Mouse (Mus musculus): Measurements from ENCODE around the gene Map3k20. TPM values are rescaled to one million over a fixed set of nuclear protein-coding genes. Genes with fewer than 3 reads are reported as not detected.

Map3k20 gene
- total RNA-seq, 1 experiment = 20.3 TPM

GRCm38 (mm10) chr2:72427288-72427687, 141.9 kb downstream of the Map3k20 start:
- no peaks in the 10 kb centered on the region for H3K9me3 ChIP-seq (ENCODE audit: control insufficient read depth, insufficient read depth, low read depth, low read length)
- H3K4me3 ChIP-seq (ENCODE audit: insufficient read depth in 1 of 2, low read depth in 1 of 2, low read length in 2 of 2, poor library complexity in 1 of 2, severe bottlenecking in 1 of 2) = no peak overlapping the region
- H3K9ac ChIP-seq (ENCODE audit: insufficient read depth, low read depth, low read length, poor library complexity, severe bottlenecking) = no peak overlapping the region
- no peaks in the 10 kb centered on the region for H3K4me1 ChIP-seq (ENCODE audit: control insufficient read depth in 2 of 2, insufficient read depth in 2 of 2, low read length in 2 of 2, poor library complexity in 1 of 2)
- in situ Hi-C loops (cut with MboI; ENCODE audit: low sequenced_read_pairs in 2 of 2, unreplicated experiment in 2 of 2) = no loop called here
- H3K27ac ChIP-seq (ENCODE audit: insufficient read depth, low read depth, low read length, poor library complexity, severe bottlenecking) = no peak overlapping the region
- H3K36me3 ChIP-seq (ENCODE audit: control insufficient read depth, insufficient read depth, low read length, poor library complexity, severe bottlenecking) = no peaks in the 10 kb centered on the region
- TF ChIP-seq CHD2 (IDR thresholded peaks at IDR 0.05; ENCODE audit: low read depth, low read length) (no peak), ZNF384 (IDR thresholded peaks at IDR 0.05; ENCODE audit: low read depth, low read length) (no peak), HCFC1 (IDR thresholded peaks at IDR 0.05; ENCODE audit: borderline replicate concordance, insufficient read depth, low read length) (no peak), ZC3H11A (IDR thresholded peaks at IDR 0.05; ENCODE audit: borderline replicate concordance, low read depth, low read length) (no peak), MAFK (IDR thresholded peaks at IDR 0.05; ENCODE audit: insufficient read depth, low read depth, low read length) (no peak)
- DNase-seq (ENCODE audit: low read depth, low spot score) = no peak

- Histone ChIP-seq H3K36me3 (ENCODE audit: control insufficient read depth, insufficient read depth, low read length, poor library complexity, severe bottlenecking) (no peaks in the 10 kb centered on the region), H3K9ac (ENCODE audit: insufficient read depth, low read depth, low read length, poor library complexity, severe bottlenecking) (no peak overlapping the region), H3K4me3 (ENCODE audit: insufficient read depth in 1 of 2, low read depth in 1 of 2, low read length in 2 of 2, poor library complexity in 1 of 2, severe bottlenecking in 1 of 2) (no peak overlapping the region), H3K27ac (ENCODE audit: insufficient read depth, low read depth, low read length, poor library complexity, severe bottlenecking) (no peak overlapping the region), H3K9me3 (ENCODE audit: control insufficient read depth, insufficient read depth, low read depth, low read length) (no peaks in the 10 kb centered on the region), H3K4me1 (ENCODE audit: control insufficient read depth in 2 of 2, insufficient read depth in 2 of 2, low read length in 2 of 2, poor library complexity in 1 of 2) (no peaks in the 10 kb centered on the region)
- in situ Hi-C loops (cut with MboI; ENCODE audit: low sequenced_read_pairs in 2 of 2, unreplicated experiment in 2 of 2) = no loop called here
- TF ChIP-seq HCFC1 (IDR thresholded peaks at IDR 0.05; ENCODE audit: borderline replicate concordance, insufficient read depth, low read length) (no peak), MAFK (IDR thresholded peaks at IDR 0.05; ENCODE audit: insufficient read depth, low read depth, low read length) (no peak), ZNF384 (IDR thresholded peaks at IDR 0.05; ENCODE audit: low read depth, low read length) (no peak), CHD2 (IDR thresholded peaks at IDR 0.05; ENCODE audit: low read depth, low read length) (no peak), ZC3H11A (IDR thresholded peaks at IDR 0.05; ENCODE audit: borderline replicate concordance, low read depth, low read length) (no peak)
- DNase-seq (ENCODE audit: low read depth, low spot score) = no peak
Measured at GRCm38 (mm10) chr2:72438941-72439533, 153.6 kb downstream of the Map3k20 start.

GRCm38 (mm10) chr2:72441010-72441409, 155.6 kb downstream of the Map3k20 start:
- H3K36me3 ChIP-seq (ENCODE audit: control insufficient read depth, insufficient read depth, low read length, poor library complexity, severe bottlenecking) = no peaks in the 10 kb centered on the region
- no peak overlapping the region for H3K9ac ChIP-seq (ENCODE audit: insufficient read depth, low read depth, low read length, poor library complexity, severe bottlenecking)
- in situ Hi-C loops (cut with MboI; ENCODE audit: low sequenced_read_pairs in 2 of 2, unreplicated experiment in 2 of 2) = no loop called here
- no peaks in the 10 kb centered on the region; a peak in 1 of 4 replicates for H3K4me1 ChIP-seq (ENCODE audit: control insufficient read depth in 2 of 2, insufficient read depth in 2 of 2, low read length in 2 of 2, poor library complexity in 1 of 2)
- H3K27ac ChIP-seq (ENCODE audit: insufficient read depth, low read depth, low read length, poor library complexity, severe bottlenecking) = no peak overlapping the region
- DNase-seq (ENCODE audit: low read depth, low spot score) = no peak
- H3K9me3 ChIP-seq (ENCODE audit: control insufficient read depth, insufficient read depth, low read depth, low read length) = no peaks in the 10 kb centered on the region
- no peak overlapping the region for H3K4me3 ChIP-seq (ENCODE audit: insufficient read depth in 1 of 2, low read depth in 1 of 2, low read length in 2 of 2, poor library complexity in 1 of 2, severe bottlenecking in 1 of 2)
- no peak for TF ChIP-seq HCFC1 (IDR thresholded peaks at IDR 0.05; ENCODE audit: borderline replicate concordance, insufficient read depth, low read length)
- no peak for TF ChIP-seq MAFK (IDR thresholded peaks at IDR 0.05; ENCODE audit: insufficient read depth, low read depth, low read length)
- no peak for TF ChIP-seq ZNF384 (IDR thresholded peaks at IDR 0.05; ENCODE audit: low read depth, low read length)
- TF ChIP-seq CHD2 (IDR thresholded peaks at IDR 0.05; ENCODE audit: low read depth, low read length) = no peak
- TF ChIP-seq ZC3H11A (IDR thresholded peaks at IDR 0.05; ENCODE audit: borderline replicate concordance, low read depth, low read length) = no peak

DNA sequence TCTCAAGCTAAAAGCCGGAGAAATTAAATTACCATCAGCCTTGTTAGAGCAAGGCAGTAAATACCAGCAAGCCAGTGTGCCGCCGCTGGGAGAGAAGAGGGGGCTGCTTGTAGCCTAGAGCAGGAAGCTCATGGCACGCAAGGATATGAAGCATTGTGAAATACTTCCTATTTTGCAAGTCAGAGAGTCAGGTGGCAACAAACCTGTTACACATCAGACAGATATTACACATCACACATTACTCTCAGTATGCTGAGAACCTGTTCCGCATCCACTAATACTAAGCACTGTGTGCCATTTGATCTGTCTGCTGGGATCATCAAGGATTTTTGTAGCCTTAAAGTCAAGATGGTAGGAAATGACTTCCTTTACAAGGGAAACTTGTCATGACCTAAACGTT, 157.4 kb downstream of the Map3k20 start:
- no peak for DNase-seq (ENCODE audit: low read depth, low spot score)
- Histone ChIP-seq H3K4me3 (ENCODE audit: insufficient read depth in 1 of 2, low read depth in 1 of 2, low read length in 2 of 2, poor library complexity in 1 of 2, severe bottlenecking in 1 of 2) (no peak overlapping the region), H3K4me1 (ENCODE audit: control insufficient read depth in 2 of 2, insufficient read depth in 2 of 2, low read length in 2 of 2, poor library complexity in 1 of 2) (peaks cover 2 to 10% of the 10 kb centered on the region in 2 experiments; a peak in 3 of 4 replicates), H3K9ac (ENCODE audit: insufficient read depth, low read depth, low read length, poor library complexity, severe bottlenecking) (no peak overlapping the region), H3K36me3 (ENCODE audit: control insufficient read depth, insufficient read depth, low read length, poor library complexity, severe bottlenecking) (no peaks in the 10 kb centered on the region), H3K9me3 (ENCODE audit: control insufficient read depth, insufficient read depth, low read depth, low read length) (no peaks in the 10 kb centered on the region), H3K27ac (ENCODE audit: insufficient read depth, low read depth, low read length, poor library complexity, severe bottlenecking) (no peak overlapping the region)
- in situ Hi-C loops (cut with MboI; ENCODE audit: low sequenced_read_pairs in 2 of 2, unreplicated experiment in 2 of 2) = no loop called here
- no peak for TF ChIP-seq CHD2 (IDR thresholded peaks at IDR 0.05; ENCODE audit: low read depth, low read length)
- TF ChIP-seq ZC3H11A (IDR thresholded peaks at IDR 0.05; ENCODE audit: borderline replicate concordance, low read depth, low read length) = no peak
- TF ChIP-seq MAFK (IDR thresholded peaks at IDR 0.05; ENCODE audit: insufficient read depth, low read depth, low read length) = no peak
- TF ChIP-seq ZNF384 (IDR thresholded peaks at IDR 0.05; ENCODE audit: low read depth, low read length) = no peak
- no peak for TF ChIP-seq HCFC1 (IDR thresholded peaks at IDR 0.05; ENCODE audit: borderline replicate concordance, insufficient read depth, low read length)

Data from ES-E14 (cell line).